Mouse (Mus musculus): ENCODE data around the gene Pramel1.
"Not testable (repeated sequence)": the region's sequence is repeated elsewhere in the genome, so short reads cannot be mapped to it uniquely, and the experiment has no call there.

Pramel1 gene

DNA sequence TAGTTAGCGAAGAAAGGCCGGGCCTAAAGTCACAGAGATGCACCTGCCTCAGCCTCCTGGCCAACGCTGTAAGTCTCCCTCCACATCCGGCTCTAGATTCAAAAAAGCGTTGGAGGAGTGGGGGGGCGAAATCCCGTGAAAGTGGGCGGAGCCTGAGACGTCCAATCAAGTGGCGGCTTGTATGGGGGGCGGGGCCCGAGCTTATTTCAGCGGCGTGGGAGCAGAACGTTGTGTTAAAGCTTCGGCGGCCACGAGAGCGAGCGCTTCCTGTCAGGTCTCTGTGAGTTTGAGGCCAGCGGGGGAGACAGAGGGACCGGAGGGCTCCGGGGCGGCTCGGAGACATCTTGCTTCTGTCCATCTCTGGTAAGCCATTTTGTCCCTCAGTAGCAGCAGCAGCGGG is at the start of gene Pramel1:
TSS of gene Pramel1 (plus strand) at position 248 of the 400 bp plus-strand sequence.
- no peak for DNase-seq

DNA sequence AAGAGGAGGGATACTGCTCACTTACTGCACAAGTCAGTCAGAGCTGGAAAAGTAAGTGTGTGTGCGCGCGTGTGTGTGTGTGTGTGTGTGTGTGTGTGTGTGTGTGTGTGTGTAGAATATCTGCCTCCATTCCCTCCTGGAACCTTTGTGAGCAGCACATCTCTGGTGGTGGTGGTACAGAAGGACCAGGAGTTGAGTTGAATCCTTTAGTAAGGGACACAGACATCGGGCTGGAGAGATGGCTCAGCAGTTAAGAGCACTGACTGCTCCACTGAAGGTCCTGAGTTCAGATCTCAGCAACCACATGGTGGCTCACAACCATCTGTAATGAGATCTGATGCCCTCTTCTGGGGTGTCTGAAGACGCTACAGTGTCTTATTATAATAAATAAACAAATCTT is 48.7 kb upstream of the Pramel1 start:
- DNase-seq: not testable (repeated sequence)

DNA sequence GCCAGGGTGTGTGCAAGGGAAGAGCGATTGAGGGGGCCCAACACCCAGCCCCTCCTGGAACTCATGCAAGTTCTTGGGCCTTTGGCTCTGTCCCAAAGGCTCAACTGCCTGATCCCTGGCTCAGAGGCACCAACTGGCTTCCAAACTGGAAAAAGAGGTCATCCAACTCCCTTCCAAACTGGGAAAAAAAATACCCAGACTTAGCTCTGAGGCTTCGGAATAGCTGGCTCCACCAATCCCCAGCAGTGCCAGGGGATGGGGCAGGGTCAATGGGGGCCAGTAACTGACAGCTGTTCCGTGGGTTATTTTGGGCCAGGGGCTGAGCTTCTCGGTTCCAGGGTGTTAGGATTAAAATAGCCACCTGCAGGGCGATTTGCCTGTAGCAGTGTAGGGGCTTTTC is 45.5 kb upstream of the Pramel1 start:
- no peak for DNase-seq

DNA sequence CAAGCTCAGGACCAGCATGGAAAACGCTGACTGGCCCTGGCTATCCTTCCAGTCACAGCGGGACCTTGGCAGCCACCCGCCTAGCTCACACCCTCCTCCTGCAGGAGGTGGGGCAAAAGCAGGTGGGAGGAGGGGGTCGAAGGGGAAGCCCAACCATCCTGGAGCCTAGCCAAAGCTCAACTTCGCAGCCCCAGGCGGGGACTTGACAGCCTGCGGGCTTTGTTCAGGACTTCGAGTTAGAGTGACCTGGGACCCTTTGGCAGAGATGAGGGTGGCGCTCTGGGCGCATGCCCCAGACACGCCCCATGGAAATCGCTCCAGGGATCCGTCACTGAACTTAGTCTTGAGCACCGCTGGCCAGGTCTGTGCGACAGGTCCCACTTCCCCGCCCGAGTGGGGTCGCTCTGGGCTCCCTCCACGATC is 44.7 kb upstream of the Pramel1 start, which contains the start of gene Lrrc38:
TSS of gene Lrrc38 (plus strand) at position 274 of the 423 bp plus-strand sequence.
- no peak for DNase-seq

DNA sequence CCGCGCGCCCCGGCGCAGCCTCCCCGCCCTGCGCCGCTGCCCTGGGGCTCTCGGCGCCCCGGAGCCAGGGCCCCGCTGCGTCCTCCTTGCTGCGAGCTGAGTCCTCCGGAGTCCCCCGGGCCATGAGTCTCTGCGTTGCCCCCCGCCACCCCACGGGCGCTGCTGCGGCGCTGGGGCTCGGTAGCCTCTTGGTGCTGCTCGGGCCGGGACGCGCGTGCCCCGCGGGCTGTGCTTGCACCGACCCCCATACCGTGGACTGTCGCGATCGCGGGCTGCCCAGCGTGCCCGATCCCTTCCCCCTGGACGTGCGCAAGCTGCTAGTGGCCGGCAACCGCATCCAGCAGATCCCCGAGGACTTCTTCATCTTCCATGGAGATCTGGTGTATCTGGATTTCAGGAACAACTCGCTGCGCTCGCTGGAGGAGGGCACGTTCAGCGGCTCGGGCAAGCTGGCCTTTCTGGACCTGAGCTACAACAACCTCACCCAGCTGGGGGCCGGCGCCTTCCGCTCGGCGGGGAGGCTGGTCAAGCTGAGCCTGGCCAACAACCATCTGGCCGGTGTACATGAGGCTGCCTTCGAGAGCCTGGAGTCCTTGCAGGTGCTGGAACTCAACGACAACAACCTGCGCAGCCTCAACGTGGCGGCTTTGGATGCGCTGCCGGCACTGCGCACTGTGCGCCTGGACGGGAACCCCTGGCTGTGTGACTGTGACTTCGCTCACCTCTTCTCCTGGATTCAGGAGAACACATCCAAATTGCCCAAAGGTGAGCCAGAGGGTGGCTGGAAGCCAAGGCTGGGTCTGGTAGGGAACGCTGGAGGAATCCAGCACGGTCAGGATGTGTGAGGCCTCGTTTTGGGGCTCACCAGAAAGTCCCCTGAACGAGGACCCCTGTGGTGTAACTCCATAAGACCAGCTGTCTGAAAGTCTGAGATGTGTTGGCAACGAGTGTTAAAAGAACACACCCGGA is 43.9 kb upstream of the Pramel1 start:
- no peak for DNase-seq

DNA sequence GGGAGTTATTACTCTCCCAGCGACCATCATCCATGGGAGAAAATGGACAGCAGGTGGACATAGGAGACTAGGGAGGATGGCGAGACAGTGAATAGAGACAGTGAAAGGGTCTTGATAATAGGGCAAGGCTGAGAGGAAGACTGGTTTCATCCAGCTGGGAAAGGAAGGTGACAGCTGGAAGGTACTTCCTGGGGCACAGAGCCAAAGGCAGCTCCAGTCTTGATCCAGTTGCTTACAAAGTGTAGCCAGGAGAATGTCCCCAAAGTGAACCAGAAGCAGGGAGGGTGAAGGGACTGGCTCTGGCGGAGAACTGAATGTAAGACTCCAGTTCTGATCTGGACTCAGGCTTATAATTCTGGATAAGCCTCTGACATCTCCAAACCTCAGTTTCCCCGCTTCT is 41.9 kb upstream of the Pramel1 start:
- DNase-seq: no peak

DNA sequence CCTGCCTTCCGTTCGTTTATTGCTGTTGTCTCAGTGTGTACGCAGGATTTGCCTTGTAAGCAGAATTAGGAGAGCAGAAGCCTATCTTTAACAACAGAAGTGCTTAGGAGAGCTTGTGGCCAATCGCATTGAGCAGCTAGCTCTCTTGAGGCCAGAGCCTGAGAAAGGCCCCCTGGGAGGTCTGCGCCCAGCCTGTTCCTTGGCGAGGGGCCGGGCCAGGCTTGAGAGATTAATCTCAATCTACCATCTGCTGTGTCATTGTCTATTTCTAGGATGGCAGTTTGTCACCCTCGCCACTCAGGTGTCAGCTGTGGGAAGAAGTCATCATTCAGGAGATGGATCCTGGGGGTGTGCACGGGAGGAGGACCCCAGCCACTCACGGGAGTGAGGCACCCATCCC is 32.7 kb upstream of the Pramel1 start:
- DNase-seq: no peak

DNA sequence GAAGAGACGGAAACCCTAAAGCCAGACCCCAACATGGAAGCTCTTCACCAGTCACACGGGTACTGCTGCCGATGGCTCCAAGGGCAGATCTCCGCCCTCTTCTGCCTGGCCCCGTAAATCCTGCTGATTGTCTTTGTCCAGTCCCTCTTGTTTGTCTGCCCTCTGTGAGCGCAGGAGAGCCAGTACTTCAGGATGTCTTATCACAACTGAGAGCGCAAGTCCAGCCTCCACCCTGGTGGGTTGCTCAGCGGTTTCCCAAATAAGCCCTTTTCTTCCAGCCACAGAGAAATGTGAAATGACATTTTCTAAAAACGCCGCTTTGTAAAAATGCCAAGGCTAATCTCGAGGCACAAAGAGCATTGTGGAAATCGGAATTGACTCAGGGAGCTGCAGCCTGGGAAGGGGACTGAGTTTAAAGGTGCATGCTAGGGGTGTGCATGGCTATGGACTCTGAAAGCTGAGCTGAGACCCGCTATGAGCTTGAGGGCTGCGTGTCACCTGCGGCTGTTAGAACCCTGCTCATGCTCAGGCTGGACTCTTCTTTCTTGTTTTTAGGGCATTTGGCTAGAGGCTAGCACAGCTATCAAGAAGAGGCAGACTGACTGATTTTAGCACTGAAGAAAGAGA is 27.7 kb upstream of the Pramel1 start:
- no peak for DNase-seq

DNA sequence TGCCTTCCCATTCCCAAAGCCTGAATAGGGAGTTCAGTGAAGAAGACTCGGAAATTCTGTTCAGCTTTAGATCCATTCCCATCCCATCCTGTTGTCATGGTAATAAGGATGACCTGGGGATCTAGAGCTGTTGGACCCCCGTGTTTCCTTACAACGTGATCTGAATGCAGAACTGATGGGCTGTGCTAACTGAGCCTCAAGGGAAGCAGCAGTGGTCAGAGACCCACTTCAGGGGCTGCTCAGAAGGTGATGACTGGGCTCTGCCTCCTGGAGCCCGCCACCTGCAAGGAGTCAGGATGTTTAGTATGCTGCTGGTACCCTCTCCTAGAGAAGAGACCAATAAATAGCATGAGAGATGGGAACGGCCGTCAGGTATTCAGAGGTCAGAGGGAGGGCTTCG is 14.7 kb upstream of the Pramel1 start:
- DNase-seq: no peak

DNA sequence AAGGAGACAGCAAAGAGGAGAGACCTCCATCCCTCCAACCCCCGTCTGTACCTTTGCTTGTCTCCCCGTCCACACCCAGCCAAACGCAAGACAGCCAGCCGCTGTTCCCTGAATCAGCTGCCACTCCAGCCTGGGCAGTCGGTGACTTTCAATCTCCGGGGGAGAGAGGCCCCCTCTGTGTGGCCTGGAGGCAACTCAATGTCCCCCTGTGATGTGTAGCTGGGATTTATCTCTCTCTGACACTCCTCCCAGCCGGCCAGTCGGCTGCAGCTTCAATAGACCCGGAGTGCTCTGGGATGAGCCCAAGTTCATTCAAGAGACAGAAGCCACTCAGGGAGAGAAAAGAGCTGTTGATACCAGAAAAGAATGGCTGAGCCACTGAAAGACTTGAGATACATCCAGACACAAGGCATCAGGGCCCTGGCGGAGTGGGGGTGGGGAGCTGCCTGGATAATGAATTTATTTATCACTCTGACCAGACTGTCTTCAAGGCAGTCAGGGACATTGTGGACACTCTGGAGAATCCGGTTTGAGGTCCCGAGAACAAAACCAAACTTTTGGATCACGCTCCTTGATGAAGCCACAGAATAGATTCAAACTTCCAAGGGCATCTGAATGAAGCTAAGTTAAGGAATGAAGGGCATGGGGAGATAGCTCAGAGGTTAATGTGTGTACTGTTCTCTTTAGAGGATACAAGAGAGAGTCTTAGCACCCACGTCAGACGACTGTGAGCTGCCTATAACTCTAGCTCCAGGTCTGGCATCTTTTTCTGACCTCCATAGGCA is 14.1 kb upstream of the Pramel1 start:
- peak; percentile 17 for DNase-seq

DNA sequence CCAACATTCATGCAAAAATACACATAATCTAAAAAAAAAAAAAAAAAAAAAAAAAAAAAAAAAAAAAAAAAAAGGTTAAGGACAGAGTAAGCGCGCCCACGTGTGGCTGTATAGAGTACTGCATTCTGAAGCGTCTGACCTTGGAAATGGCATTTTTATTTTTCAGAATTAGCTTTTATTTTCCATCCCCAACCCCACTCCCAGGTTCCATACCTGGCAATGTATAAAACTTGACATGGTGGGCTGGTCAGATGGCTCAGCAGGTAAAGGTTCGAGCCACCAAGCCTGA is 13.6 kb upstream of the Pramel1 start:
- no peak for DNase-seq

DNA sequence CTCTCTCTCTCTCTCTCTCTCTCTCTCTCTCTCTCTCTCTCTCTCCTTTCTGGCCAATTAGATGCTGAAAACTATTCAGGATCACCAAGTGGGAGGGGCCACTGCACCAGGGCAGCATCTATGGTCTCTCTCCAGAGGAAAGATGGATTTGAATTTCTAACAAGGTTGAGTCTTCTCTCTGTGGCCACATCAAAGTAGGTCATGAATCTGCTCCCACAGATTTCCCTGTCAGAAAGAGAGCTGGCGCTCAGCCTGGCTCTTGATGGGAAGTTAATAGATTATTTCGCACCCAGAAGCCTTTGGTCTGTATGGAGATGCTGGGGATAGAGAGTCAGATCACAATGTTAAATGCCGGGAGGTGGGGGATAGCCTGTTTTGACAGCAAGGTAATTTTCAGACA is 12.1 kb upstream of the Pramel1 start:
- DNase-seq: no peak

DNA sequence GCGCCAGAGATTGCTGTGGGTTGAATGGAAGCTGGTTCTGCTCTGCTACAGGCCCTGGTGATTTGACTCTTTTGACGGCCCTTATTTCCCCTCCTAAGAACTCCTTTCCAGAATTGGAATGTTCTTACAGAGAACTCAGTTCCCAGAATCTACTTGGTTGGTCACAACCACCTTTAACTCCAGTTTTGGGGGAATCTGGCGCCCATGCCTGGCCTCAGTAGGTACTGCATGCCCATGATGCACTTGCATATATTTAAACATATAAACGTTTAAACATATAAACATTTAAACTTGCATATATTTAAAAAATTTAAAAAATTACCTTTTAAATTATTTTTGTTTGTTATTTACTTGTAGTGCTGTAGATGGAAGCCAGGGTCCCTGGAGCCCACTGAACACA is 10.6 kb upstream of the Pramel1 start:
- no peak for DNase-seq

DNA sequence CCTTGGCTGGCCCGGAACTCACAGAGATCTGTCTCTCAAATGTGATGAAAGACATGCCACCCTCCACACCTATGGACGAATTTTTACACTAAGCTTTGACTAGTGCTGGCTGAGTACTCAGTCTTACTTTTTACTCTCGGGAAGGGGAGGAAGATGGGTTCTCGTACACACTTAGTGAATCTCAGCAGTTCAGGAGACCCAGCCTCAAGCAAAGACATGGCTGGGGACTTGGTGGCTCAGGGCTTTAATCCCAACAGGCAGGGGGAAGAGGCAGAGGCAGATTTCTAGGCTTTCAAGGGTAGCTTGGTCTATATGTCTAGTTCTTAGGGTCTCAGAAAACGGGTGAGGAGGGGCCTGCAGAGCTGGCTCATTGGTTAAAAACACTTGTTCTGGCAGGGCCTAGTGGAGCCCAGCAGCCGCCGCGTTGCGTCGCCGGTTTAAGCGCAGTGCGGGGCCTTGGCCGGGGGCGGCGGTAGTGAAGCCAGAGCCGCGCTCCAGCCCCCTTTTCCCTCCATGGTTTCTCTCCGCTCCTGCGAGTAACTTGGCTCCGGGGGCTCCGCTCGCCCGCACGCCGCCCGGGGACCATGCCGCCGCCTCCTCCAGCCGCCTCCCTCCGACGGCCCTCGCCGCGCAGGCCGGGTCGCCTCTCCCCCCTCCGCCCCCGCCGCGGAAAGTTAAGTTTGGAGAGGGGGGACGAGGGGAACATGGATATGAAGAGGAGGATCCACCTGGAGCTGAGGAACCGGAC is 5.1 kb upstream of the Pramel1 start:
- peak; percentile 10 for DNase-seq

DNA sequence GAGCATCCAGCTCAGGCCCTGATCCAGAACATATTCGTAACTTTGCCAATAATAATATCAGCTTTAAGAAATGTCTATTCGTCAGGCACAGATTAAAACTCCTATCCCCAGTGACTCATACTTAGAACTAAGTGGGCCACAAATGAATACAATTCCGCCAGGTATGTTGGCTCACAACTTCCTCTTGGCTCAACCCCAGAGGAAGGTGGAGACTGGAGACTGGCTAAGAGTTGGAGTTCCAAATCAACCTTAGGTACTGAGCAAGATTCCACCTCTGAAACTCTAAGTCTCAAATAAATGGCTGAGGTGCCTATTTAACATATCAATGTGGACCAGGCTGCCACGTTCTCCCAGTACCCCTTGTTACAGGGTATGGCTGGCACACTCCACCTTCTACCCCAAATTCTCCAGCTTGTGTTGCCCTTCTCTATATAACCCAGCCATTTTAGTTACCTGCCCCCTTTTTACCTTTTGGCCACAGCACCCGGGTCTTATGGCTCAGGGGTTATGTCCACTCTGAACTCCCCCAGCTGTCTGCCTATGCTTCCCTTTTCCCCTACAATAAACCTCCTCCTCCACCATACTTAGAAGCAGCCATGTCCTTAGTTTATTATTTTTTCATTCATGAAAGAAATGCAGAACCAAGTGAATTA is 17.5 kb downstream of the Pramel1 start:
- DNase-seq: peak; percentile 13

DNA sequence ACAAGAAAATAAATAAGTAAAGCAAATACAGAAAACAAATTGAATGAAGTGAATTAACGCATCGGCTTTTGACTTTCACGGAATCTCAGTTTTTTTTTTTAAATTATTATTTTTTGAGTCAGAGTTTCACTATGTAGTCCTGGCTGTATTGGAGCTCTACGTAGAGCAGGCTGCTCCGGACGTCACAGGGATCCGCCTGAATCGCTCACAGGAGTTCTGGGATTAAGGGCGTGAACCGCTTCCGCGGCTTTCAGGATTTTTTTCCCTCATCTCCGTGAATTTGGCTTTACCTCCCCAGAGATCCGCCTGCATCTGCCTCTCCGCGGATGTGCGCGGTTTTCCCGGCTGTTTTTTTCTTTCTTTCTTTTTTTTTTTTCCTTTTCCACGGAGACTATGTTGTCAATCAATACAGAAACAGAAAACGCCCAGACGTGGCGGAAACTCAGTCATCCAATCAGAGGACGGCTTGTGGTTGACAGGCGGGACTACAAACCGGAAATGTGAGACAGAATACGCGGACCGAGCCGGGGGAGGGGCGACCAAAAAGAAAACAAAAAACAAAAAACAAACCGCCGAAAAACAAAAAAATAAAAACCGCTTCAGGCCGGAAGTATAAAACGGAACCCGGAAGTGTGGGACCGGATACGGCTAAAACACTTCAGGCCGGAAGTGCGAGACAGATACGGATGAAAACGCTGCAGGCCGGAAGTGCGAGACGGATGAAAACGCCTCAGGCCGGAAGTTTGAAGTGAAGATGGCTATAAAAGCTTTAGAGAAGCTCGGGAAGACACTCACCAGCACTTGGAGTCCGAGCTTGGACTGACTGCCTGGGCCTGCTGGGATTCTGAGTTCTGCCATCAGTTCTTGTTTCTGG is 18.2 kb downstream of the Pramel1 start, which contains the start of gene Pramef8:
TSS of gene Pramef8 (plus strand) at position 208 of the 874 bp plus-strand sequence.
- peak; percentile 94 for DNase-seq

DNA sequence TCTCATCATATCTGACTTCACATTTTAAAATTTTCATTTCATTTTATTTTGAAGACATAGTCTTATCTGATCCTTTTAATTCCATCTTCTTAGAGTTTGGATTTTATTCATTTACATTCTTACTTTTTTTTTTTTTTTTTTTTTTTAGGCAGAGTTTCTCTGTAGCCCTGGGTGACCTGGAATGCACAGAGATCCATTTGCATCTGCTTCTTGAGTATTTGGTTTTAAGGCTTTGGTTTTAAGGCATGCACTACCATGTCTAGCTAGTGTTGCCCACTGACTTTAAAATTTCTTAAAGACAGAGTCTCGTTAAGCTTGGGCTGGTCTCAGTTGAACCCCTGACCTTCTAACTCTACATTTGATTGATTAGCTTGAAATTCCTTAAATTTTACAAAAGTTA is 19.4 kb downstream of the Pramel1 start:
- DNase-seq: no peak

DNA sequence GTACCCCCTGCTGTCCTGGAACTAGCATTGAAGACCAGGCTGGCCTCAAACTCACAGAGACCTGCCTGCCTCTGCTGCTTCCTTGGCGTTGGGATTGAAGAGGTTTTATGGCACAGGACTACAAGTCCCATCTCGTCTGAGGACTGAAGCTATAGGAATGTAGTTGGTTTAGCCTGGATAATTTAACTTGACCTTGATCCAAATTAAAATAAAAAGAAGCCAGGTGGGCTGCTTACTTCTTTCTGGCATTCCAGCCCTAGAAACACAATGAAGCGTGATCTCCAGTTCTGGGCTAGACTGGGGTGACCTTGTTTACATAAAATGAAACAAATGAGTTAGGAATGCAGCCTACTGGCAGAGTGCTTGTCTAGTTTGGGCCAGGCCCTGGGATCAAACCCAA is 19.9 kb downstream of the Pramel1 start:
- no peak for DNase-seq

DNA sequence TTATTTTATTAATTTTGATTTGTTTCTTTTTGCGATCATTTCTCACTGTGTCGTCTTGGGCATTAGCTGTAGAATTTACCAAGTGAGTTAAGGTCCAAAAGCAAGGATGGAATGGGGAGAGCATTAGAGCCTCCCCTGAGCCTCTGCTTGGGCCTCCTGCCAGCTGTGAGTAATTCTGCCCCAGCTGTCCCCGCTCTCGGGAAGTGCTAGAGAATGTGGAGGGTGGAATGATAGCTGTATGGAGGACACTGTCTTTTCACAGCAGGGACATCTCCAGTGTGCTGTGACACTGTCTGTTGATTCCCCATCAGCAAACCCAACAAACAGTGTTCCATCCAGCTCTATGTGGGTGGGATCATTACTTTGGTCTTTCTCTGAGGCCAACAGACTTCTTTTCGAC is 32.5 kb downstream of the Pramel1 start:
- DNase-seq: not testable (repeated sequence)
